Mouse (Mus musculus): Measurements from ENCODE around the gene Notch1.

DNA sequence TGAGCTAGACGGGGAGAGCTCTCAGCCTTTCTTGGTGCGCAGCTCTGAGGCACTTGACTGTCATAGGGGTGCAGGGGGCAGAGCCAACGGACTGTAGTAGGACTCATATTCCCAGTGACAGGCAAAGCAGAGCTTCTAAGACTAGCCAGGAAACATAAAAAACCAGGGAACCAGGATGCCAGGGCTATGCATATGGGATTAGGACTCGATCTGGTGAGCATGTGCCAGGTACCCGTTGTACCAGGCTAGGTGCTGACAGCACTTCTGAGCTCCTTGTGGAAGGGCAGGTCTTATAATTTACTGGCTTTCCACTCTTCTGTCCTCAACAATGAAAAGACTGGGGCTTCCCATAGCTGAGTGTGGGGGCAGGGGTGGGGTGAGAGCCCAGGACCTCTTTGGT is 7.8 kb downstream of the Notch1 start:
- TF ChIP-seq CTCF (IDR thresholded peaks at IDR 0.05; ENCODE audit: low read depth): no peak
- no peak for TF ChIP-seq EP300 (IDR thresholded peaks at IDR 0.05; ENCODE audit: low read depth)

Measured in liver, postnatal 0 days (tissue).